Mouse (Mus musculus): ENCODE data around the gene Snx18.
A peak's percentile ranks its signal among the peaks of the same experiment; 100 is the strongest.

DNA sequence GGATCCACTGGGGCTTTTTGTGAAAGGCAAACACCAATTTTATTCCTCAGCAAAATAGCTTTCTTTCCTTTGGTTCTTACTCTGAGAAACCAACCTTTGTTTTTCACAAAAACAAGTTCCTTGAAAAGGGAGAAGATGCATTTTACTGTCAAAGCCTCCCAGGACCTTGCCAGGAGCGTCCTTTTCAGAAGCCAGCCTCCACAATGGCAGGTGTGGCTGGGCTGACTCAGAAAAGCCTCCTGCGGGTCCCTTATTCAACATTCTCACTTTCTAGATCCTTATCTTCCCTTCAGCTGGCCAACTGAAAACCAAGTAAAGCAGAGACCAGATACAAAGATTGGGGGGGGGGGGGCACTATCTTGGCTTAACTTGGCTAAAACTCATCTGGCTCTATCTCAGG, 48.8 kb downstream of the Snx18 start:
- TF ChIP-seq E2F4 (IDR thresholded peaks at IDR 0.05; ENCODE audit: insufficient read depth) = no peak
- no peak for TF ChIP-seq POLR2AphosphoS2 (IDR thresholded peaks at IDR 0.05; ENCODE audit: insufficient read length, low read depth)
- no peak for TF ChIP-seq POLR2A (IDR thresholded peaks at IDR 0.05; ENCODE audit: insufficient read length, low read depth)
- no peak for TF ChIP-seq TCF12 (IDR thresholded peaks at IDR 0.05; ENCODE audit: insufficient read depth, poor library complexity, severe bottlenecking)
- TF ChIP-seq USF1 (IDR thresholded peaks at IDR 0.05; ENCODE audit: low read depth) = no peak
- no peak for TF ChIP-seq CEBPB (IDR thresholded peaks at IDR 0.05; ENCODE audit: insufficient read depth, poor library complexity, severe bottlenecking)
- no peak for TF ChIP-seq SRF (IDR thresholded peaks at IDR 0.05; ENCODE audit: control insufficient read depth, insufficient read length, low read depth)
- peak in 2 of 3 experiments; percentile 45 to 46 for TF ChIP-seq MYOD1 (IDR thresholded peaks at IDR 0.05; ENCODE audit: control insufficient read depth in 1 of 3, insufficient read length in 2 of 3, low read depth in 2 of 3)
